ENCODE assay signal across 26 mouse cellular contexts in genomic region chr8:11534494-11534893, GRCm38 (mm10). TPM values are rescaled to one million over a fixed set of nuclear protein-coding genes. Genes with fewer than 3 reads are reported as not detected.
A peak's percentile ranks its signal among the peaks of the same experiment; 100 is the strongest.
DNase-seq lines count a peak whose midpoint lies in the region; ATAC-seq and TF ChIP-seq lines count a peak whose summit lies in the region.
"Had no signal": no experiment of that assay in that cellular context is flagged by ENCODE, and none has a peak within 500 bp of the region (broad histone marks: within the 10 kb centered on the region; RNA-seq: fewer than 3 reads in every experiment).

No protein-coding gene starts in this region.

- H3K4me1 ChIP-seq in forebrain, embryonic 12.5 days: peaks cover 11% of the 10 kb centered on the region
- no peaks in the 10 kb centered on the region for H3K4me1 ChIP-seq in forebrain, postnatal 0 days (ENCODE audit: insufficient read depth)
- H3K4me1 ChIP-seq: limb, embryonic 10.5 days; limb, embryonic 15.5 days; liver, embryonic 13.5 days; neural tube, embryonic 15.5 days had no signal

- H3K27ac ChIP-seq in layer of hippocampus, adult 2 months: peak overlapping the region; percentile 82
- peak overlapping the region; percentile 38 for H3K27ac ChIP-seq in forebrain, embryonic 12.5 days
- H3K27ac ChIP-seq in forebrain, postnatal 0 days (ENCODE audit: low read depth, low read length): no peak overlapping the region
- H3K27ac ChIP-seq: limb, embryonic 10.5 days; limb, embryonic 15.5 days; liver, embryonic 13.5 days; neural tube, embryonic 15.5 days had no signal

- peaks cover 35% of the 10 kb centered on the region for H3K36me3 ChIP-seq in forebrain, embryonic 12.5 days (replicated peaks)
- H3K36me3 ChIP-seq in forebrain, postnatal 0 days (ENCODE audit: insufficient read depth): peaks cover 28% of the 10 kb centered on the region

- H3K9ac ChIP-seq in forebrain, embryonic 12.5 days: no peak overlapping the region
- no peak overlapping the region for H3K9ac ChIP-seq in forebrain, postnatal 0 days
- H3K9ac ChIP-seq: limb, embryonic 15.5 days; liver, embryonic 13.5 days; neural tube, embryonic 15.5 days had no signal

- 14% methylated on average over 9 of the region's 9 CpGs for WGBS in forebrain, embryonic 12.5 days
- WGBS in forebrain, postnatal 0 days: 19% methylated on average over 9 of the region's 9 CpGs

- TF ChIP-seq CTCF in layer of hippocampus, adult 2 months (conservative IDR thresholded peaks at IDR 0.05): no peak
- no peak for TF ChIP-seq CTCF in forebrain, postnatal 0 days (IDR thresholded peaks at IDR 0.05; ENCODE audit: low read depth)

- H3K9me3 ChIP-seq in forebrain, embryonic 12.5 days: no peaks in the 10 kb centered on the region
- H3K9me3 ChIP-seq in forebrain, postnatal 0 days (ENCODE audit: low read length): no peaks in the 10 kb centered on the region
- H3K9me3 ChIP-seq: limb, embryonic 10.5 days; limb, embryonic 15.5 days; liver, embryonic 13.5 days; neural tube, embryonic 15.5 days had no signal

- 0 out of 2 replicates have a peak, but pooled peaks have one; percentile 30 for ATAC-seq in forebrain, embryonic 12.5 days (ENCODE audit: low FRiP score)
- peak; percentile 74 for ATAC-seq in forebrain, postnatal 0 days
- ATAC-seq: hindbrain, embryonic 16.5 days; lung, postnatal 0 days; Patski had no signal

- no peaks in the 10 kb centered on the region for H3K27me3 ChIP-seq in forebrain, embryonic 12.5 days
- no peaks in the 10 kb centered on the region for H3K27me3 ChIP-seq in forebrain, postnatal 0 days (ENCODE audit: insufficient read depth, low read length)
- H3K27me3 ChIP-seq: limb, embryonic 15.5 days; liver, embryonic 13.5 days; neural tube, embryonic 15.5 days; Patski had no signal

- intact Hi-C loops in heart, postnatal 10 days (cut with DNase I): no loop called here

- H3K4me3 ChIP-seq in layer of hippocampus, adult 2 months: no peak overlapping the region
- H3K4me3 ChIP-seq in forebrain, embryonic 12.5 days (replicated peaks): no peak overlapping the region
- no peak overlapping the region for H3K4me3 ChIP-seq in forebrain, postnatal 0 days (ENCODE audit: low read depth, low read length)
- H3K4me3 ChIP-seq: limb, embryonic 10.5 days; limb, embryonic 15.5 days; liver, embryonic 13.5 days; neural tube, embryonic 15.5 days had no signal

- 0 out of 2 replicates have a peak overlapping the region, but pooled peaks have one; percentile 1 for H3K4me2 ChIP-seq in forebrain, embryonic 12.5 days
- H3K4me2 ChIP-seq in forebrain, postnatal 0 days (ENCODE audit: low read depth): no peak overlapping the region
- H3K4me2 ChIP-seq: limb, embryonic 15.5 days; liver, embryonic 13.5 days; neural tube, embryonic 15.5 days had no signal

- DNase-seq in layer of hippocampus, adult 2 months (ENCODE audit: low spot score in 2 of 2): no peak
- no peak for DNase-seq in layer of hippocampus, postnatal 14 days (ENCODE audit: low spot score in 2 of 2)
- DNase-seq in R1 (ENCODE audit: low read depth, low spot score): peak; percentile 83
- no peak for DNase-seq in forebrain, postnatal 0 days
- DNase-seq in heart, postnatal 10 days: no peak
- DNase-seq in c-Kit-positive CD71-positive TER-119-positive erythroid progenitor cells, embryonic 14.5 days (ENCODE audit: low spot score): no peak
- DNase-seq: adrenal gland, postnatal 25 days; cerebellum, adult 11 months; cerebellum, adult 9-10 months; cerebellum, postnatal 36 days; gastrocnemius, postnatal 10 days; kidney, adult 2 months; kidney, postnatal 36 days; layer of hippocampus, postnatal 36 days; liver, embryonic 13.5 days; lung, adult 18-20 months; right cerebral cortex, adult 18-20 months; spleen, adult 18-20 months; thymus, postnatal 14 days had no signal

RNA-seq across cellular contexts. Expression of gene Cars2, which starts 16.1 kb away (rescaled TPM):
- total RNA-seq in layer of hippocampus, adult 2 months (2021): 10 to 100 TPM; 22.7 to 26.5 TPM
- 10 to 100 TPM; 20.5 to 22.4 TPM for total RNA-seq in layer of hippocampus, postnatal 14 days (2021)
- polyA plus RNA-seq in forebrain, embryonic 12.5 days (2016; fragmentation: Nextera tagmentation; extraction: Ambion mirVana): 19.9 and 21.4 TPM in 2 replicates
- 39.3 and 49.9 TPM in 2 replicates for total RNA-seq in forebrain, postnatal 0 days (2014; rRNA removed)
- polyA plus RNA-seq in forebrain, postnatal 0 days (2015; fragmentation: Nextera tagmentation; extraction: Ambion mirVana): 23.3 and 25.9 TPM in 2 replicates
- total RNA-seq in heart, postnatal 10 days (2021): 10 to 100 TPM; 35.1 to 35.9 TPM

RNA-seq across cellular contexts. Expression of gene Ing1, which starts 20.9 kb away (rescaled TPM):
- 10 to 100 TPM; 37.1 TPM for total RNA-seq in layer of hippocampus, adult 2 months (2021)
- 10 to 100 TPM; 28.6 to 36.7 TPM for total RNA-seq in layer of hippocampus, postnatal 14 days (2021)
- polyA plus RNA-seq in forebrain, embryonic 12.5 days (2016; fragmentation: Nextera tagmentation; extraction: Ambion mirVana): 43.6 and 47.2 TPM in 2 replicates
- total RNA-seq in forebrain, postnatal 0 days (2014; rRNA removed): 30.8 and 34.7 TPM in 2 replicates
- 43.5 and 49.9 TPM in 2 replicates for polyA plus RNA-seq in forebrain, postnatal 0 days (2015; fragmentation: Nextera tagmentation; extraction: Ambion mirVana)
- total RNA-seq in heart, postnatal 10 days (2021): 10 to 100 TPM; 29.3 to 30.3 TPM

RNA-seq across cellular contexts. Expression of gene Naxd, which starts 37.2 kb away (rescaled TPM):
- total RNA-seq in layer of hippocampus, adult 2 months (2021): 10 to 100 TPM; 62.7 to 69.0 TPM
- total RNA-seq in layer of hippocampus, postnatal 14 days (2021): 10 to 100 TPM; 55.5 to 58.7 TPM
- 119 and 127 TPM in 2 replicates for polyA plus RNA-seq in forebrain, embryonic 12.5 days (2016; fragmentation: Nextera tagmentation; extraction: Ambion mirVana)
- total RNA-seq in forebrain, postnatal 0 days (2014; rRNA removed): 89.1 and 111 TPM in 2 replicates
- 130 and 134 TPM in 2 replicates for polyA plus RNA-seq in forebrain, postnatal 0 days (2015; fragmentation: Nextera tagmentation; extraction: Ambion mirVana)
- total RNA-seq in heart, postnatal 10 days (2021): 10 to 100 TPM; 40.2 to 41.7 TPM

RNA-seq across cellular contexts. Expression of gene Rab20, which starts 56.0 kb away (rescaled TPM):
- total RNA-seq in layer of hippocampus, adult 2 months (2021): not detected
- under 1 TPM; 0.74 to 0.94 TPM for total RNA-seq in layer of hippocampus, postnatal 14 days (2021)
- polyA plus RNA-seq in forebrain, embryonic 12.5 days (2016; fragmentation: Nextera tagmentation; extraction: Ambion mirVana): 0.36 and 0.74 TPM in 2 replicates
- total RNA-seq in forebrain, postnatal 0 days (2014; rRNA removed): 0.95 and 1.2 TPM in 2 replicates
- 1.6 and 2.7 TPM in 2 replicates for polyA plus RNA-seq in forebrain, postnatal 0 days (2015; fragmentation: Nextera tagmentation; extraction: Ambion mirVana)
- total RNA-seq in heart, postnatal 10 days (2021): 10 to 100 TPM; 28.6 to 30.4 TPM
